Mouse (Mus musculus): ENCODE measurements around the gene Pitpnm1.

DNA sequence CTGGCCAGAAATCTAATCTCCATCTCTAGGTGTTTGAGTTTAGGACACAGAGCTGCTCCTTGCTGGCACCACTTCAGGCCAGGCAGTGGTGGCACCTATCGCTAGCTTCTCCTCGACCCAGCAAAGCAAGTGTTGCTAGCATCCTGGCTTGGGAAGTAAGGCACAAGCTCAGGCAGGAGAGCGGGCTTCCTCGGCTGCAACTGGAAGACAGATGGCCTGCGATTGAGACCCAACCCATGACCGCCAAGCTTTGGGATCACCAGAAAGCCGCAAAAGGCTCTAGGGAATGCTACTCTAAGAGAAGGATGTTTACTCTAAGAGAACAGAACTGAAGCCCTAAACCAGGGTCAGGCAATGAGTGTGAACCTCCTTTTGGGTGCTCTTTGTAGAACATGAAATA is 29.7 kb downstream of the Pitpnm1 start:
- no peak for TF ChIP-seq HCFC1 (IDR thresholded peaks at IDR 0.05; ENCODE audit: low read depth, low read length)
- no peak for TF ChIP-seq E2F4 (IDR thresholded peaks at IDR 0.05; ENCODE audit: borderline replicate concordance, low read depth, low read length)
- TF ChIP-seq ZMIZ1 (IDR thresholded peaks at IDR 0.05; ENCODE audit: low read depth, low read length): no peak
- no peak for TF ChIP-seq GATA1 (IDR thresholded peaks at IDR 0.05; ENCODE audit: low read depth, low read length)
